Mouse (Mus musculus): ENCODE measurements around the gene Pla2g15. TPM values are rescaled to one million over a fixed set of nuclear protein-coding genes. Genes with fewer than 3 reads are reported as not detected.

Pla2g15 gene
- polyA plus RNA-seq, 1 experiment from 2014 or later, result 5.1 TPM

GRCm38 (mm10) chr8:106169934-106170480, 19.8 kb downstream of the Pla2g15 start:
- H3K4me3 ChIP-seq (ENCODE audit: low read depth, low read length), result peak overlapping the region; percentile 75
- WGBS, result 42% methylated on average over 6 of the region's 6 CpGs
- H3K4me1 ChIP-seq (ENCODE audit: control insufficient read depth, insufficient read depth, low read length), result peaks cover 6% of the 10 kb centered on the region; the same call in 1 of the 2 replicates
- H3K27ac ChIP-seq (ENCODE audit: low read depth, low read length), result peak overlapping the region; percentile 95; the same call in 1 of the 2 replicates
- peak overlapping the region; percentile 91 for H3K4me2 ChIP-seq (ENCODE audit: low read depth, low read length)
- H3K9ac ChIP-seq (replicated peaks; ENCODE audit: low read depth, low read length), result peak overlapping the region; percentile 91; the same call in 1 of the 2 replicates
- no peaks in the 10 kb centered on the region for H3K27me3 ChIP-seq (ENCODE audit: control insufficient read depth, insufficient read depth, low read length)
- no peaks in the 10 kb centered on the region for H3K36me3 ChIP-seq (ENCODE audit: control insufficient read depth, insufficient read depth, low read length)
- no peaks in the 10 kb centered on the region for H3K9me3 ChIP-seq (ENCODE audit: control insufficient read depth, low read length)
- ATAC-seq (ENCODE audit: low read depth), result no peak

- H3K9me3 ChIP-seq (ENCODE audit: control insufficient read depth, low read length), result no peaks in the 10 kb centered on the region
- peaks cover 6% of the 10 kb centered on the region; the same call in 1 of the 2 replicates for H3K4me1 ChIP-seq (ENCODE audit: control insufficient read depth, insufficient read depth, low read length)
- no peak for ATAC-seq (ENCODE audit: low read depth)
- H3K4me3 ChIP-seq (ENCODE audit: low read depth, low read length), result no peak overlapping the region
- no peaks in the 10 kb centered on the region for H3K27me3 ChIP-seq (ENCODE audit: control insufficient read depth, insufficient read depth, low read length)
- H3K27ac ChIP-seq (ENCODE audit: low read depth, low read length), result no peak overlapping the region
- 97% methylated on average over 3 of the region's 3 CpGs for WGBS
- no peaks in the 10 kb centered on the region for H3K36me3 ChIP-seq (ENCODE audit: control insufficient read depth, insufficient read depth, low read length)
- H3K9ac ChIP-seq (replicated peaks; ENCODE audit: low read depth, low read length), result no peak overlapping the region
- H3K4me2 ChIP-seq (ENCODE audit: low read depth, low read length), result no peak overlapping the region
These were observed 23.4 kb downstream of the Pla2g15 start for GRCm38 (mm10) chr8:106173566-106173965.

GRCm38 (mm10) chr8:106176891-106177290, 26.7 kb downstream of the Pla2g15 start:
- Histone ChIP-seq H3K4me2 (ENCODE audit: low read depth, low read length) (no peak overlapping the region), H3K27me3 (ENCODE audit: control insufficient read depth, insufficient read depth, low read length) (no peaks in the 10 kb centered on the region), H3K9ac (replicated peaks; ENCODE audit: low read depth, low read length) (no peak overlapping the region), H3K9me3 (ENCODE audit: control insufficient read depth, low read length) (no peaks in the 10 kb centered on the region), H3K36me3 (ENCODE audit: control insufficient read depth, insufficient read depth, low read length) (peaks cover 3% of the 10 kb centered on the region; the same call in 1 of the 2 replicates), H3K4me3 (ENCODE audit: low read depth, low read length) (no peak overlapping the region), H3K4me1 (ENCODE audit: control insufficient read depth, insufficient read depth, low read length) (no peaks in the 10 kb centered on the region), H3K27ac (ENCODE audit: low read depth, low read length) (no peak overlapping the region)
- 20% methylated on average over 1 of the region's 1 CpGs for WGBS
- ATAC-seq (ENCODE audit: low read depth), result no peak

GRCm38 (mm10) chr8:106177594-106177993, 27.4 kb downstream of the Pla2g15 start:
- no peaks in the 10 kb centered on the region for H3K4me1 ChIP-seq (ENCODE audit: control insufficient read depth, insufficient read depth, low read length)
- no peaks in the 10 kb centered on the region for H3K27me3 ChIP-seq (ENCODE audit: control insufficient read depth, insufficient read depth, low read length)
- no peaks in the 10 kb centered on the region for H3K9me3 ChIP-seq (ENCODE audit: control insufficient read depth, low read length)
- no peak overlapping the region for H3K4me3 ChIP-seq (ENCODE audit: low read depth, low read length)
- WGBS, result 76% methylated on average over 1 of the region's 1 CpGs
- H3K36me3 ChIP-seq (ENCODE audit: control insufficient read depth, insufficient read depth, low read length), result peaks cover 3% of the 10 kb centered on the region; the same call in 1 of the 2 replicates
- H3K27ac ChIP-seq (ENCODE audit: low read depth, low read length), result no peak overlapping the region
- no peak overlapping the region for H3K4me2 ChIP-seq (ENCODE audit: low read depth, low read length)
- H3K9ac ChIP-seq (replicated peaks; ENCODE audit: low read depth, low read length), result no peak overlapping the region
- no peak for ATAC-seq (ENCODE audit: low read depth)

- no peak overlapping the region for H3K9ac ChIP-seq (replicated peaks; ENCODE audit: low read depth, low read length)
- no peaks in the 10 kb centered on the region for H3K27me3 ChIP-seq (ENCODE audit: control insufficient read depth, insufficient read depth, low read length)
- no peak overlapping the region for H3K4me2 ChIP-seq (ENCODE audit: low read depth, low read length)
- 84% methylated on average over 2 of the region's 2 CpGs for WGBS
- no peaks in the 10 kb centered on the region for H3K4me1 ChIP-seq (ENCODE audit: control insufficient read depth, insufficient read depth, low read length)
- ATAC-seq (ENCODE audit: low read depth), result no peak
- H3K27ac ChIP-seq (ENCODE audit: low read depth, low read length), result no peak overlapping the region
- no peaks in the 10 kb centered on the region for H3K9me3 ChIP-seq (ENCODE audit: control insufficient read depth, low read length)
- H3K36me3 ChIP-seq (ENCODE audit: control insufficient read depth, insufficient read depth, low read length), result peaks cover 3% of the 10 kb centered on the region; the same call in 1 of the 2 replicates
- H3K4me3 ChIP-seq (ENCODE audit: low read depth, low read length), result no peak overlapping the region
These were observed 28.2 kb downstream of the Pla2g15 start for GRCm38 (mm10) chr8:106178428-106178827.

GRCm38 (mm10) chr8:106185628-106186270, 35.5 kb downstream of the Pla2g15 start:
- Histone ChIP-seq H3K4me2 (ENCODE audit: low read depth, low read length) (no peak overlapping the region), H3K9ac (replicated peaks; ENCODE audit: low read depth, low read length) (no peak overlapping the region), H3K27ac (ENCODE audit: low read depth, low read length) (no peak overlapping the region), H3K4me1 (ENCODE audit: control insufficient read depth, insufficient read depth, low read length) (no peaks in the 10 kb centered on the region), H3K27me3 (ENCODE audit: control insufficient read depth, insufficient read depth, low read length) (no peaks in the 10 kb centered on the region), H3K36me3 (ENCODE audit: control insufficient read depth, insufficient read depth, low read length) (peaks cover 5% of the 10 kb centered on the region), H3K9me3 (ENCODE audit: control insufficient read depth, low read length) (no peaks in the 10 kb centered on the region), H3K4me3 (ENCODE audit: low read depth, low read length) (no peak overlapping the region)
- WGBS, result 91% methylated on average over 8 of the region's 8 CpGs
- no peak for ATAC-seq (ENCODE audit: low read depth)

- Histone ChIP-seq H3K27me3 (ENCODE audit: control insufficient read depth, insufficient read depth, low read length) (no peaks in the 10 kb centered on the region), H3K4me3 (ENCODE audit: low read depth, low read length) (no peak overlapping the region), H3K9me3 (ENCODE audit: control insufficient read depth, low read length) (no peaks in the 10 kb centered on the region), H3K27ac (ENCODE audit: low read depth, low read length) (no peak overlapping the region), H3K9ac (replicated peaks; ENCODE audit: low read depth, low read length) (no peak overlapping the region), H3K4me1 (ENCODE audit: control insufficient read depth, insufficient read depth, low read length) (no peaks in the 10 kb centered on the region), H3K4me2 (ENCODE audit: low read depth, low read length) (no peak overlapping the region), H3K36me3 (ENCODE audit: control insufficient read depth, insufficient read depth, low read length) (peaks cover 9% of the 10 kb centered on the region)
- 96% methylated on average over 3 of the region's 3 CpGs for WGBS
- no peak for ATAC-seq (ENCODE audit: low read depth)
These were observed 36.2 kb downstream of the Pla2g15 start for GRCm38 (mm10) chr8:106186394-106186793.

GRCm38 (mm10) chr8:106189162-106189561, 39.0 kb downstream of the Pla2g15 start:
- Histone ChIP-seq H3K9me3 (ENCODE audit: control insufficient read depth, low read length) (no peaks in the 10 kb centered on the region), H3K4me1 (ENCODE audit: control insufficient read depth, insufficient read depth, low read length) (no peaks in the 10 kb centered on the region), H3K27me3 (ENCODE audit: control insufficient read depth, insufficient read depth, low read length) (no peaks in the 10 kb centered on the region), H3K4me2 (ENCODE audit: low read depth, low read length) (no peak overlapping the region), H3K36me3 (ENCODE audit: control insufficient read depth, insufficient read depth, low read length) (peaks cover 21% of the 10 kb centered on the region), H3K27ac (ENCODE audit: low read depth, low read length) (no peak overlapping the region), H3K4me3 (ENCODE audit: low read depth, low read length) (no peak overlapping the region), H3K9ac (replicated peaks; ENCODE audit: low read depth, low read length) (no peak overlapping the region)
- ATAC-seq (ENCODE audit: low read depth), result no peak
- 97% methylated on average over 4 of the region's 4 CpGs for WGBS

GRCm38 (mm10) chr8:106191639-106192038, 41.4 kb downstream of the Pla2g15 start:
- Histone ChIP-seq H3K4me3 (ENCODE audit: low read depth, low read length) (no peak overlapping the region), H3K27ac (ENCODE audit: low read depth, low read length) (no peak overlapping the region), H3K4me2 (ENCODE audit: low read depth, low read length) (no peak overlapping the region), H3K27me3 (ENCODE audit: control insufficient read depth, insufficient read depth, low read length) (no peaks in the 10 kb centered on the region), H3K9ac (replicated peaks; ENCODE audit: low read depth, low read length) (no peak overlapping the region), H3K4me1 (ENCODE audit: control insufficient read depth, insufficient read depth, low read length) (no peaks in the 10 kb centered on the region), H3K9me3 (ENCODE audit: control insufficient read depth, low read length) (no peaks in the 10 kb centered on the region), H3K36me3 (ENCODE audit: control insufficient read depth, insufficient read depth, low read length) (peaks cover 42% of the 10 kb centered on the region)
- ATAC-seq (ENCODE audit: low read depth), result no peak
- 97% methylated on average over 5 of the region's 5 CpGs for WGBS
